Mouse (Mus musculus): ENCODE measurements around the gene Scarf2. TPM values are rescaled to one million over a fixed set of nuclear protein-coding genes. Genes with fewer than 3 reads are reported as not detected.
A peak's percentile ranks its signal among the peaks of the same experiment; 100 is the strongest.

The Scarf2 gene
- total and polyA plus RNA-seq, 2 experiments from 2014 or later = 2.0 to 15.6 TPM

- H3K9ac ChIP-seq (replicated peaks; ENCODE audit: low read length) = no peak overlapping the region
- peak; percentile 72 for TF ChIP-seq CTCF (IDR thresholded peaks at IDR 0.05; ENCODE audit: low read depth)
- no peak overlapping the region for H3K27ac ChIP-seq
- H3K9me3 ChIP-seq (ENCODE audit: low read length) = no peaks in the 10 kb centered on the region
- DNase-seq (ENCODE audit: low spot score) (peak; percentile 46), ATAC-seq (no peak)
- no peaks in the 10 kb centered on the region for H3K27me3 ChIP-seq (ENCODE audit: insufficient read depth, low read length)
- no peak overlapping the region for H3K4me2 ChIP-seq (ENCODE audit: low read depth, low read length)
- peaks cover 46% of the 10 kb centered on the region for H3K36me3 ChIP-seq (ENCODE audit: insufficient read depth, low read length)
- 63% methylated on average over 11 of the region's 11 CpGs for WGBS
- H3K4me3 ChIP-seq (ENCODE audit: low read length) = no peak overlapping the region
- H3K4me1 ChIP-seq (ENCODE audit: insufficient read depth, low read length) = no peaks in the 10 kb centered on the region
These were observed 20.3 kb upstream of the Scarf2 start for GRCm38 (mm10) chr16:17776828-17777227.

GRCm38 (mm10) chr16:17778223-17778622 lies 18.9 kb upstream of the Scarf2 start:
- Histone ChIP-seq H3K4me3 (ENCODE audit: low read length) (no peak overlapping the region), H3K4me1 (ENCODE audit: insufficient read depth, low read length) (no peaks in the 10 kb centered on the region), H3K27ac (no peak overlapping the region), H3K36me3 (ENCODE audit: insufficient read depth, low read length) (peaks cover 42% of the 10 kb centered on the region), H3K27me3 (ENCODE audit: insufficient read depth, low read length) (no peaks in the 10 kb centered on the region), H3K9ac (replicated peaks; ENCODE audit: low read length) (no peak overlapping the region), H3K4me2 (ENCODE audit: low read depth, low read length) (no peak overlapping the region), H3K9me3 (ENCODE audit: low read length) (no peaks in the 10 kb centered on the region)
- 93% methylated on average over 4 of the region's 4 CpGs for WGBS
- no peak for ATAC-seq
- no peak for TF ChIP-seq CTCF (IDR thresholded peaks at IDR 0.05; ENCODE audit: low read depth)
- no peak for DNase-seq (ENCODE audit: low spot score)

- no peak overlapping the region for H3K4me3 ChIP-seq (ENCODE audit: low read length)
- H3K9me3 ChIP-seq (ENCODE audit: low read length) = no peaks in the 10 kb centered on the region
- H3K27me3 ChIP-seq (ENCODE audit: insufficient read depth, low read length) = no peaks in the 10 kb centered on the region
- peaks cover 41% of the 10 kb centered on the region for H3K36me3 ChIP-seq (ENCODE audit: insufficient read depth, low read length)
- WGBS = 88% methylated on average over 1 of the region's 1 CpGs
- no peak overlapping the region for H3K9ac ChIP-seq (replicated peaks; ENCODE audit: low read length)
- H3K4me2 ChIP-seq (ENCODE audit: low read depth, low read length) = no peak overlapping the region
- TF ChIP-seq CTCF (IDR thresholded peaks at IDR 0.05; ENCODE audit: low read depth) = no peak
- no peak overlapping the region for H3K27ac ChIP-seq
- ATAC-seq = no peak
- no peaks in the 10 kb centered on the region for H3K4me1 ChIP-seq (ENCODE audit: insufficient read depth, low read length)
- no peak for DNase-seq (ENCODE audit: low spot score)
These were observed 17.4 kb upstream of the Scarf2 start for GRCm38 (mm10) chr16:17779692-17780091.

- no peak overlapping the region for H3K4me3 ChIP-seq (ENCODE audit: low read length)
- peak; percentile 63 for TF ChIP-seq CTCF (IDR thresholded peaks at IDR 0.05; ENCODE audit: low read depth)
- H3K4me2 ChIP-seq (ENCODE audit: low read depth, low read length) = no peak overlapping the region
- H3K27ac ChIP-seq = no peak overlapping the region
- H3K9ac ChIP-seq (replicated peaks; ENCODE audit: low read length) = no peak overlapping the region
- H3K36me3 ChIP-seq (ENCODE audit: insufficient read depth, low read length) = peaks cover 47% of the 10 kb centered on the region
- H3K27me3 ChIP-seq (ENCODE audit: insufficient read depth, low read length) = no peaks in the 10 kb centered on the region
- H3K9me3 ChIP-seq (ENCODE audit: low read length) = no peaks in the 10 kb centered on the region
- peak; percentile 39 for DNase-seq (ENCODE audit: low spot score)
- no peaks in the 10 kb centered on the region for H3K4me1 ChIP-seq (ENCODE audit: insufficient read depth, low read length)
- WGBS = 68% methylated on average over 3 of the region's 3 CpGs
- ATAC-seq = peak; percentile 41; the same call in 1 of the 2 replicates
These were observed 11.7 kb upstream of the Scarf2 start for GRCm38 (mm10) chr16:17785337-17785736.

- no peak for TF ChIP-seq CTCF (IDR thresholded peaks at IDR 0.05; ENCODE audit: low read depth)
- Histone ChIP-seq H3K9me3 (ENCODE audit: low read length) (no peaks in the 10 kb centered on the region), H3K4me3 (ENCODE audit: low read length) (no peak overlapping the region), H3K27me3 (ENCODE audit: insufficient read depth, low read length) (peaks cover 17% of the 10 kb centered on the region), H3K36me3 (ENCODE audit: insufficient read depth, low read length) (peaks cover 34% of the 10 kb centered on the region), H3K9ac (replicated peaks; ENCODE audit: low read length) (no peak overlapping the region), H3K4me1 (ENCODE audit: insufficient read depth, low read length) (no peaks in the 10 kb centered on the region; the same call in 1 of the 2 replicates), H3K4me2 (ENCODE audit: low read depth, low read length) (no peak overlapping the region), H3K27ac (no peak overlapping the region)
- 73% methylated on average over 3 of the region's 3 CpGs for WGBS
- DNase-seq (ENCODE audit: low spot score) (no peak), ATAC-seq (no peak)
These were observed 4.4 kb upstream of the Scarf2 start for GRCm38 (mm10) chr16:17792728-17793127.

GRCm38 (mm10) chr16:17794047-17794446 lies 3.0 kb upstream of the Scarf2 start:
- DNase-seq (ENCODE audit: low spot score) (no peak), ATAC-seq (no peak)
- Histone ChIP-seq H3K4me2 (ENCODE audit: low read depth, low read length) (no peak overlapping the region), H3K4me1 (ENCODE audit: insufficient read depth, low read length) (peaks cover 8% of the 10 kb centered on the region), H3K27ac (no peak overlapping the region), H3K36me3 (ENCODE audit: insufficient read depth, low read length) (peaks cover 25% of the 10 kb centered on the region), H3K9ac (replicated peaks; ENCODE audit: low read length) (no peak overlapping the region), H3K9me3 (ENCODE audit: low read length) (no peaks in the 10 kb centered on the region), H3K4me3 (ENCODE audit: low read length) (no peak overlapping the region), H3K27me3 (ENCODE audit: insufficient read depth, low read length) (peaks cover 23% of the 10 kb centered on the region)
- 77% methylated on average over 4 of the region's 4 CpGs for WGBS
- no peak for TF ChIP-seq CTCF (IDR thresholded peaks at IDR 0.05; ENCODE audit: low read depth)

GRCm38 (mm10) chr16:17795643-17796042 lies 1.4 kb upstream of the Scarf2 start:
- no peak for ATAC-seq

More at GRCm38 (mm10) chr16:17795643-17796042, 1.4 kb upstream of the Scarf2 start:
- Histone ChIP-seq H3K36me3 (ENCODE audit: insufficient read depth, low read length) (peaks cover 12% of the 10 kb centered on the region; the same call in 1 of the 2 replicates), H3K9ac (replicated peaks; ENCODE audit: low read length) (no peak overlapping the region), H3K4me3 (ENCODE audit: low read length) (no peak overlapping the region), H3K9me3 (ENCODE audit: low read length) (no peaks in the 10 kb centered on the region), H3K27ac (no peak overlapping the region), H3K4me1 (ENCODE audit: insufficient read depth, low read length) (peaks cover 8% of the 10 kb centered on the region), H3K4me2 (ENCODE audit: low read depth, low read length) (no peak overlapping the region), H3K27me3 (ENCODE audit: insufficient read depth, low read length) (peaks cover 34% of the 10 kb centered on the region)
- DNase-seq (ENCODE audit: low spot score) = no peak
- TF ChIP-seq CTCF (IDR thresholded peaks at IDR 0.05; ENCODE audit: low read depth) = no peak
- WGBS = 73% methylated on average over 5 of the region's 5 CpGs
